Mouse (Mus musculus) duodenum, adult 2 months (tissue): ENCODE results near the gene 2010111I01Rik. TPM values are rescaled to one million over a fixed set of nuclear protein-coding genes. Genes with fewer than 3 reads are reported as not detected.

Experiments used
- polyA plus RNA-seq: library from polyadenylated mRNA; depleted of rRNA; stranded (reverse); fragments of >200 nt; gene quantifications from 2 replicates; pipeline ENCODE4 v1.2.3, GENCODE M21; 2012; ENCODE audit warnings: low replicate concordance; rRNA removed

Gene 2010111I01Rik
- polyA plus RNA-seq = 34.5 and 37.3 TPM in 2 replicates

DNA sequence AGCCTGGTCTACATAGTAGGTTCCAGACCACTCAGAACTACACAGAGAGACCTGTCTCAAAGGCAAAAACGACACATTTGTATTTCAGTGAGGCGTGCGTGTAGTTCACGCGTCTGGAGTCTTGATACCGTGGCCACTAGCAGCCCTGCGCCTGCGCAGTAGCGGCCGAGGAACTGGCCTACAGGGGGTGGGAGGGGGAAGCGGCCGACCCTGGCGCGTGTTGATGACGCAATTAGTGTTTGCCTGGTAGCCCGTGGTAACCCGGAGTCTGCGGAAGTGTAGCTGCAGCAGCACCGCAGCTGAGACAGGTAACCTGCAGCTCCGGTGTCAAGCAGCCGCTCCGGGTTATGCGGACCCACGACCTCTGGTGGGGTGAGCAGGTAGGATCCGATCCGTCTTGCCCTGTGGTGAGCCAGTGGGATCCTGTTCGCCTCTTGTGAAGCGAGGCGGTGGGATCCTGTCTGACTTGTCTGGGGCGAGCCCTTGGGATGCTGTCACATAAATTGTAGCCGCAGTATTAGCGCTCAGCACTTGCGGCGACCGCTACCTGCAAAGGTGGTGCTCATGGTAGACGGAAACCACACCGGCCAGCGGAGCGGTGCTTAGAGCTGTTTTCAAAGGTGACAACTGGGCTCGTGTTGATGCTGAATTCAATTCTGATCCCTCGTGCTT, at the start of gene 2010111I01Rik:
2010111I01Rik (plus strand) TSS at position 254 of the 672 bp plus-strand sequence.

Other genes starting within 250 kb of the 2010111I01Rik start
- 0.07 TPM in 1 of 2 replicates, not detected in the other for gene Platr25, start 204.2 kb upstream of the 2010111I01Rik start, polyA plus RNA-seq
- not detected in 2 replicates for gene Gm5141, start 179.1 kb upstream of the 2010111I01Rik start, polyA plus RNA-seq
- gene Fbp2, start 106.5 kb upstream of the 2010111I01Rik start, polyA plus RNA-seq = 68.3 and 149 TPM in 2 replicates
- gene Fbp1, start 76.6 kb upstream of the 2010111I01Rik start, polyA plus RNA-seq = 54.6 and 121 TPM in 2 replicates